Mouse (Mus musculus) 3134 (cell line): ENCODE measurements around the gene Ehmt2.
"Not testable (repeated sequence)": the region's sequence is repeated elsewhere in the genome, so short reads cannot be mapped to it uniquely, and the experiment has no call there.

Source experiments
- DNase-seq: peaks from one replicate; pipeline ENCODE4 v3.0.0-alpha.2; 2011; ENCODE audit warnings: low spot score; ENCODE audit not compliant: insufficient read length; ENCODE audit errors: extremely low read depth

Ehmt2 gene

GRCm38 (mm10) chr17:34950514-34951455 is 52.5 kb downstream of the Ehmt2 start:
- no peak for DNase-seq

- no peak for DNase-seq
Measured at GRCm38 (mm10) chr17:34951636-34952377, 53.5 kb downstream of the Ehmt2 start.

- peak; percentile 81 for DNase-seq
Measured at GRCm38 (mm10) chr17:34952378-34953040, 54.2 kb downstream of the Ehmt2 start.

- no peak for DNase-seq
Measured at GRCm38 (mm10) chr17:34953258-34953657, 55.0 kb downstream of the Ehmt2 start.

GRCm38 (mm10) chr17:34953904-34954303 is 55.6 kb downstream of the Ehmt2 start:
- DNase-seq: no peak

- DNase-seq: no peak
Measured at GRCm38 (mm10) chr17:34954831-34955230, 56.6 kb downstream of the Ehmt2 start.

- DNase-seq: no peak
Measured at GRCm38 (mm10) chr17:34955884-34956283, 57.6 kb downstream of the Ehmt2 start.

- no peak for DNase-seq
Measured at GRCm38 (mm10) chr17:34956340-34956739, 58.1 kb downstream of the Ehmt2 start.

GRCm38 (mm10) chr17:34957291-34957690 is 59.0 kb downstream of the Ehmt2 start:
- DNase-seq: not testable (repeated sequence)

GRCm38 (mm10) chr17:34957966-34958365 is 59.7 kb downstream of the Ehmt2 start:
- not testable (repeated sequence) for DNase-seq

- DNase-seq: not testable (repeated sequence)
Measured at GRCm38 (mm10) chr17:34958734-34959129, 60.5 kb downstream of the Ehmt2 start.

GRCm38 (mm10) chr17:34959130-34959778 is 61.0 kb downstream of the Ehmt2 start, which contains the start of gene Hspa1b:
TSS of gene Hspa1b (minus strand) at chr17:34959238.
- DNase-seq: peak; percentile 91

- DNase-seq: no peak
Measured at GRCm38 (mm10) chr17:34959881-34960515, 61.7 kb downstream of the Ehmt2 start.

GRCm38 (mm10) chr17:34960702-34961493 is 62.6 kb downstream of the Ehmt2 start:
- DNase-seq: peak; percentile 60

GRCm38 (mm10) chr17:34962125-34962524 is 63.9 kb downstream of the Ehmt2 start:
- DNase-seq: no peak

- DNase-seq: no peak
Measured at GRCm38 (mm10) chr17:34962841-34963240, 64.6 kb downstream of the Ehmt2 start.
